Mouse (Mus musculus): ENCODE measurements around the gene Hmcn2. TPM values are rescaled to one million over a fixed set of nuclear protein-coding genes. Genes with fewer than 3 reads are reported as not detected.

Gene Hmcn2
- total RNA-seq, 2 experiments from 2014 or later = 1.7 to 2.9 TPM

DNA sequence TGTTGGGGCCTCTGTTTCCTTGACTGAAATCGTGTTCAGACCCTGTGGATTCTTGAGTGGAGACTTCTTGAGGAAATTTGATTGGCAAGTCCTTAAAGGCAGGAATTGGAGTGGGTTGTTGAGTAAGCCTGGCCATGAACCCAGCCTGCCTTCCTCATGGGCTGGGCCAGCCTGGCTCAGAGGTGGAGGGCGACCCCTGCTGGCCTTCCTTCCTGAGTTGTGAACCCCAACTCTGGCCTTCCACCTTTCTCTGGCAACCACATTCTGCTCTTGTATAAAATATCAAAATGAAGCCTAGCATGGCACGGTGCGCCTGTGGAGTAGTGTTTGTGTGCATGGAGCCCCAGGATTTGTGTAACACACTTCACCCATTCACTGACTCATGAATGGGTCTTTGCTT, 8.5 kb upstream of the Hmcn2 start:
- peak; percentile 43 for DNase-seq

DNA sequence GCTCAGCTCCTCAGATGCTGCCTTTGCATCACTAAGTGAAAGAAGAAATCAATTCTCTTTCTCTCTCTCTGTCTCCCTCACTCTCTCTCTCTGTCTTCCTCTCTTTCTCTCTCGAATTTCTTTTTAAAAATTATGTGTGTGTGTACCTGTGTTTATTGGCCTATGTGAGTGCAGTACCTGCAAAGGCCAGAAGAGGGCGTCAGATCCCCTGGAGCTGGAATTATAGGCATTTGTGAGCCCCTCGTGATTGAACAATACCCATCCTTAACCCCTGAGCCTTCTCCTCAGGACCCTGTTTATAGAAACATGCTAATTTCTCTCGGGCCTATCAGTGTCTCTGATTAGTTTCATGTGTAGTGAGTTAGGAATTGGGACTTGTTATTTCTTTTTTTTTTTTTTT, 6.0 kb upstream of the Hmcn2 start:
- DNase-seq = no peak

DNA sequence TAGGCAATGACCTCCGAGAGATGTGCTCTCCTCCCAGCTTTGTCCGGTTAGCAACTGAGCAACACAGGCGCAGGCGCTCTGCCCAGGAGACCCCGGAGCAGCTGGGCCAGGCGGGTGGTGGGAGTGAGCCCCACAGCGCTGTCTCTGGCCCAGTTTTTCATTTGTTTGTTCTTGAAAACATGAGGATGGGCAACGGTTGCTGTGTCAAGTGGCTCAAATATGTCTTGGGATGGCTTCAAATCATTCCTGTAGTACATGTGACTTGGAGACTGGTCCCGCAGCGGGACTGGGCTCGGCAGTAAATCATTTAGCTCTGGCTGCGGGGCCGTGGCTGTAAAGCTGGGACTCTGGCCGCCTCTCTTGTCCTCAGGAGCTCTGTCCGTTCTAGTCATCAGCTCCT, 4.7 kb upstream of the Hmcn2 start:
- no peak for DNase-seq

DNA sequence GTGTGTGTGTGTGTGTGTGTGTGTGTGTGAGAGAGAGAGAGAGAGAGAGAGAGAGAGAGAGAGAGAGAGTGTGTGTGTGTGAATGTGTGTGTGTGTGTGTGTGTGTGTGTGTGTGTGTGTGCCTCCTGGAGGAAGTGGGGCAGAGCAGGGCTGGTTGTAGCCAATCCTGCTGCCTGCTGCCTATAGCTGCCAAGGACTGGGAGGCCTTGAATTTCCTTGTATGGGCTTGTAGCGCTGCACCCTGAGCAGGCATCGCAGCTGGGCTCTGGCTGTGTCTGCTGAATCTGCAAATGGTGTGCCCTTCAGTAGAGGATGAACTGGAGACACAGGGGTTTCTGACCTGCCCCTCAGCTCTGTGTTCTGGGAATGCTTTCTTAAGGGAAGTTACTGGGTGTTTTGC, 3.9 kb downstream of the Hmcn2 start:
- DNase-seq = peak; percentile 40

DNA sequence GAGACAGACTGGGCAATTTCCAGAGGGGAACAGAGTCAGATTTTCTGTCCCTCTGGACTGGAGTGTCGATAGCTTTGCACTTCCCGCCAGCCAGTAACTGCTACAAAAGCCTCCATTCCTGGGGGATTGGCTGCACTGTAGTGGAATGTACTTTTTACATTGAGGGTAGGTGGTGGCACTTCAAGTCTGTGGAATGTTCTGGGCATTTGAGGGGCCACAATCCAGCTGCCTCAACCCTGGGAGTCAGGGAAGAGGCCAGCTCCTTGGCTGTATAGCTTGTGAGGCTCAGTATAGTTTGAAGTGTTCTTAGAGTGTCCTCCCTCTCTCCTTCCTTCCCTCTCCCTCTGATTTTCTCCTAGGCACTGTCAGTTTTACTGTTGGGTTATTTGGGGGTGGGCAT, 5.0 kb downstream of the Hmcn2 start:
- no peak for DNase-seq

DNA sequence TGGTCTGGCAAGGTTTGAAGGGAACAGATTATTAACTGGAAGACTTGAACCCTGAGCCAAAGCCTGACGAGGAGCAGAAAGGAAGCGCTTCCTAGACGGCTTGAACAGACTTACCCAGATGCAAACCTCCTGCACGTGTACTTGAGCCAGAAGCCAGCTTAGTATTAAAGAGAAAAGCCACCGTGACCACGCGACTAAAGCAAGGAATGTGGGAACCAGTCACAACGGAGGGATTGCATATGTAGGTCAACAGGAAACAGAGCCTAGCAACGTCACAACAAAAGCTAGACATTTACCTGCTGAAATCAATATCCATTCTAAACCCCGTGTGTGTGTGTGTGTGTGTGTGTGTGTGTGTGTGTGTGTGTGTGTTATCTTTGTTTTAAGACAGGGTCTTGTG, 13.0 kb downstream of the Hmcn2 start:
- no peak for DNase-seq

DNA sequence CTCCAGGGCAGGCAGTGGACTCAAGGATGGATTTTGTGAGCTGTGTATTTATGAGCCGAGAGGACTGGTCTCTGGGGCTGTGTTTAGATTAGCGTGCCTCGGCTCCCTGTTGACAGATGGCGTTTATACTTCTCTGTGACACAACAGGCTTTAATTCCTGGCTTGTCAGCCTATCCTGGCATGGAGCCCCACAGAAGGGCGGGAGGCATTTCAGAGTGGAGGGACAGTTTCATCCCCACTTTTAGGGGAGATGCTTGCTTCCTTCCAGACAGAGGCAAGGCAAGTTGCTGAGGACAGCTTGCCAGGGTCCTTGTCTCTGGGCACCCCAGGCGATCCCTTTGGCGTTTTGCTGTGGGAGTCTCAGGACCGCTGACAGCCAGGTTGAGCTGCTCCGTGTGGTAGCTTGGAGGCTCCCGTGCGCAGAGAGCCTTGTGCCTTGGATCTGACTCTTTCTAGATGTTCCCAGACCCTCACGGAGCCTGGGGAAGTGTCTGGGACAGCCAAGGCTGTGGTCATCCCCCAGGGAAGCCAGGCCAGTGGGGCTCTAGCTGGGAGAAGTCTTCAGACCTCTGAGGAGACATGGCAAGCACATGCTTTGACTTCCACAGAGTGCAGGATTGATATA, 23.6 kb downstream of the Hmcn2 start:
- peak; percentile 66 for DNase-seq

DNA sequence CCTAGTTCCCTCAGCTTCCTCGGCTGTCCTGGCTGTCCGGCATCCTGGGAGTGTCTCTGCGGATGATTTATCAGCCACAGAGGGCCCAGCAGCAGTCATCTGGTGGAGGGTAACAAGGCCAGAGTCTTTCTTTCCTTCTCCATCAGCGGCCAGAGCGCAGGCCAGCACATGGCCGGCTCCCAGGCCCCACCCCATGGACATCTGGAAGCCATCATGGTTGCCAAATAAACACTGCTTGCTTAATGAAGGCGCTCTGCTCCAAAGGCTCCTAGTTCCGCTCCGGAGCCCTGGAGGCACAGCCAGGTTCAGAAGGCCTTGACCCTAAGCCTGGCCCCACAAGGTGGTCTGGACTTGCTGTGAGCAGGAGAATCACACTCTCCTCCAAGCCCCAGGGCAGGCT, 25.6 kb downstream of the Hmcn2 start:
- peak; percentile 69 for DNase-seq

DNA sequence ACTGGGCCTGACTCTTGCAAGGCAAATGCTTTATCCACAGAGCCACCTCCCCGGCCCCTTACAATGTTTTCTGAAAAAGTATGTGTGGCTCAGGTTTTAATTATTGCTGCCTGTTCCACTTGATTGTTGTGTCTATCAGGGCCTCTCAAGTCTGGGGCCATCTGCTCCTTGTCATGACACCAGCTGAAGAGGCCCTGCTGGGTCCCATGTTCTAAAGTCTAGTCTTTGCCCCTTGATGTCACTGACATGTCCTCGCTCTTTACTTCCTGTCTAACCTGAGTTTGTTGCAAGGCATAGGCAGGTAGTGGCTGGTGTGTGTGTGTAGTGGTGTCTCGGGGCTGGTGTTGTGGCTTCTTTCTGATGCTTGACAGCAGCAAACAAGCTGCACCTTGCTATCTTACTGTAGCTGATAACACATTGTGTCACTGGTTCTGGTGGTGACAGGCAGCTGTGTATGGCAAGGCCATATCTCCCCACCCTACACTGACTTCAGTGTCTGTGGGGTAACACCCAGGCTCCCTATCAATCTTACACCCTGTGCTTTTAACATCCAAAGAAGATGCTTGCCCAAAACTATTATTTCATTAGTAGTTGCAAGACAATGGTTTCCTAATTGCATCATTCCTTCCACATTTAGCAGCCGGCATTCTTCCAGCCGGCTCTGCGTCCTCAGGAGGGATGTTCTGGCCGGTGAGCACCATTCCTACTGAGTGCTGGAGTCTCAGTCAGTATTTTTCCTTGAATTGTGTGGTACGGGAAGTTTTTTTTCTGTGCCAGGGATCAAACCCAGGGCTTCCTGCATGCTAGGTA, 27.7 kb downstream of the Hmcn2 start:
- peak; percentile 50 for DNase-seq

DNA sequence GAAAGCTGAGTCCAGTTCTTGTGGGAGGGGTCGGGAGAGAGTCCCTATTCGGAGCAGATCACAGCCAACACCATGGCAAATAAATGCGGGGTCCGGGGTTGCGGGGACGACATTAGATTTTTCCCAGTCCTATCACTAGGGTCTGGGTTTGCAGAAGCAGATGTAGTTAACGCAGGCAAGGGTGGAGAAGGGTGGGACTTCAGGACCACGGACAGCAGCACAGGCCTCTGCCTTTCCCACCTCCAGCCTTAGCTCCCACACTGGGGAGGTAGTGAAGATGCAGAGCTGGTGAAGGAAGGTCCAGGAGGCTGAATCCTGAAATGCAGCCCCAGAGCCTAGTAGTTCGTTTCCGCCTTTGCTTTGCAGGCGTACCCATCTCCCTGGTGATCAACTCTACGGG, 31.9 kb downstream of the Hmcn2 start:
- peak; percentile 80 for DNase-seq

DNA sequence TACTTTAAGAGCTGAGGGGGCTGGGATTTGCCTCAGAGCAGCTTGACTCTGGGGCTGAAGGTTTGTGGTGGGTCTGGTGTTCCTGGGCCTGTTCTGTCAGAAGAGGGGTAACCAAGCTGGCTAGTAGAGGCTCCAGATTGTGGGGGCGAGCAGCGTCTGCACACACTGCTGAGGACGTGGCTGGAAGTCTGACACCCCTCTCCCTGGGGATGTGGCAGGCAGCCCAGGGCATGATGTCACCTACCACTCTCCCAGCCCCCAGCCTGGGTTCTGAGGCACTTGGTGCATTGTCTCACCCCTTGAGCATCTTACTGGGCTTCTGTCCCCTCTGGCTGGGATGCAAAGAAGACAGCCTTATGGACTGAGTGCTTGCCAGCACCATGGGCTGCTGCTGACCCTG, 34.2 kb downstream of the Hmcn2 start:
- peak; percentile 79 for DNase-seq

DNA sequence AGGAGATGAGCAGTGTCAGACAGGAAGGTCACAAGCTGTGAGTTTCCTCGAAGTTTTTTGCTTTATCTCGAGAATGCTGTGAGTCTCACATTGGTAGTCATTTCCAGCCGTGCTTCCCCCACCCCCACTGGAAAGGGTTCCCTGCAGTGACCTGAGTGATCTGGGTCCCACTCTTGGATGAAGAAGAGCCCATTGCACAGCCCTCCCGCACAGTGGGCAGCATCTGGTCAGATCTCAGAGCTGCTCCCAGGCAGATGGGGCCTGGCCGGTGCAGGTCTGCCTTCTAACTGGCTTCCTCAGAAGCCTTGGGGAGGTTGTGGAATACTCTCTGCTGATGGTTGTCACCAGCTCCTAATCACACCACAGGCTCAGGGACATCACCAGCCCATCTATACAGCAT, 34.6 kb downstream of the Hmcn2 start:
- no peak for DNase-seq

DNA sequence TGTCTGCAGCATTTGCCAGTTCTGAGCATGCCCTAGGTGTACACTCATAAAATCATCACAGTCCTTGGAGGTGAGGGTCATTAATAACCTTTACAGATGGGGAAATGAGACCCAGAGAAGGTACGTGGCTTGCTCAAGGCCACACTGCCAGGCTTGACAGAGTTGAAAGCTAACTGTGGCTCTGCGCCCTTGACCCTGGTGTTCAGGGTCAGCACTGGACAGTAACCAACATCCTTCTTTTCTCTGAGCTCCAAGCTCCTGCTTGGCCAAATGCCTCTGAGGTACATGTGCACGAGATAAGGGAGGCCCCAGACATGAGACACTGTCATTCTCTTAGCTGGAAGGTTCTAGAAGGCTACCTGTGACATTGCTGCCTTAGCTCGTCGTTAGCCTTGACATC, 42.6 kb downstream of the Hmcn2 start:
- DNase-seq = no peak

DNA sequence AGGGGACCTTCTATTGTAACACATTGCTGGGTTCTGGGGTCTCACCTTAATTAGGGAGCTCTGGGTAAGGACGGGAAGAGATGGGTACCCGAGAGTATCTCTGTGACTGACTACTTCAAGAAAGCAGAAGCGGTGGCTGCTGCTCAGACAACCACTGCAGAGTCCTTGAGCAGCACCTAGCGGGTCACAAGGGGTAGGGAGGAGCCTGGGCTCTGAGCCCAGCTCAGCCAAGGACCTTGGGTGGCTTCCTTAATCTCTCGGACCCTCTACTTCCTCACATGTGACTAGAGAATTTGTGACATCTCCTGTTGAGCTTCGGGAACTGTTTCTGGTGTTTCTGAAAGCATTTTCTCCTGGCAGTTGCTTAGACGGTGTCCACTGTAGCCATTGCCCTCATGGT, 45.1 kb downstream of the Hmcn2 start:
- DNase-seq = no peak

DNA sequence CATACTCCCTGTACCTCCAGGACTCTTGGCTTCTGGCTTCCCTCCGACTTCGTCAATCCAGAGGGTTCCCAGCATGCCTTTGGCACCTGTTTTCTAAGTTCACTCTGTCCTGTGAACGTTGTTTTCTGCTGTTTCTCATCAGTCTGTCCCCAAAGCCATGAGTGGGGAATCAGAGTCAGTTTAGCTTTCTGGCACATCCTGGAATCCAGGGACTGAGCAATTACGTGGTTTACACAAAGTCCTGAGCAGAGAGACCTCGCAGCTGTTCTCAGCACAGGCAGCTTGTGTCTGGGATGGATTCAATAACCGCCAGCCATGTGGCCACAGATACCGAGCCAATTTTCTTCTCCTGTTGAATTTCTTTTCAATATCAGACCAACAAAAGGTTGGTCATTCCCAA, 53.0 kb downstream of the Hmcn2 start:
- no peak for DNase-seq

DNA sequence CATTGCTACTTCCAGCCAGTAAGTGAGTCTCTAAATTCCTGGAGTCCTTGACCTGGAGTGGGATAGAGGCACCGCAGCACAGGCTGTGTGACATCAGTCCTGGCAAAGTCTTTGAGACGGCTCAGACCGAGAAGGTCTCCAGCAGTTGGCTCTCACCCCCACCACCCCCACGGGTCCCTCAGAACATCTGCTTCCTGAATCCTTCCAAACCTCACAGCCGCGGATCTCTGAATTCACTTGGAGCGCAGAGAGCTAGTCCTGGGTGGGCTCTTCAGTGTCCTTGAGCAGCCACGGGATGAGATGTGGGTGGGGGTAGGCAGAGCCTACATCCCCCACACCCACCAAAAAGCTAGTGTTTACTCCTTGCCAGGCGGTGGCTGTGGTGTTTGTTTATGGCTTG, 57.2 kb downstream of the Hmcn2 start:
- DNase-seq = peak; percentile 59

DNA sequence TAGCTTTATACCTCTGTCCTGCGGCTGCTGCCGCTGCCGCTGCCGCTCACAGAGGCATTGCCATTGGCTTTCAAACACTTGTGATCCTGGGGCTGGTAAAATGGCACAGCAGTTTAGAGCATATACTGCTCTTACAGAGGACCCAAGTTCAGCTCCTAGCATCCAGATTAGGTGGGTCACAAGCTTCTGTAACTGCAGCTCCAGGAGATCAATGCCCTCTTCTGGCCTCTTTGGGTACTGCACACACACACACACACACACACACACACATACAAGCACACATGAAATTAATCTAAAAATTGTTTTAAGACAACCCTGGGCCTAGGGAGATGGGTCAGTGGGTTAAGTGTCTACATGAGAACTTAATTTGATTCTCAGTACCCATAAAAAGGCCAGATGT, 58.0 kb downstream of the Hmcn2 start:
- no peak for DNase-seq

DNA sequence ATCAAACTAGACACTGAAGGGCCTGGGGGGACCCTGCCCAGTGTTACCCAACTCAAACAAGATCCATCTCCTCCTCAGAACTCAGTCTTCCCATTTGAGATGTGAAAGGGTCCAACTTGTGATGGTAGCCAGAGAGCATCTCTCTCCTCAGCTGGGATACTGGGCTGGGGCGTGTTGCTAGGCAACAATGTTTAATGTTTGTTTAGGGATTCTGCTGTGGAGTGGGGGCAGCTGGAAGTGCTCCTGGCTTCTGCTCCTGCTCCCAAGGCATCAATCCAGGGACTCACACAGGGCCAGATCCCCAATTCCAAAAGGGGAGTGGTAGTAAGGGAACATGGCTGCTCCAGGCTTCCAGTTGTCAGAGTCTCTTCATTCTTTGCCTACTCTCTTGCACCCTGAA, 60.2 kb downstream of the Hmcn2 start:
- peak; percentile 67 for DNase-seq

DNA sequence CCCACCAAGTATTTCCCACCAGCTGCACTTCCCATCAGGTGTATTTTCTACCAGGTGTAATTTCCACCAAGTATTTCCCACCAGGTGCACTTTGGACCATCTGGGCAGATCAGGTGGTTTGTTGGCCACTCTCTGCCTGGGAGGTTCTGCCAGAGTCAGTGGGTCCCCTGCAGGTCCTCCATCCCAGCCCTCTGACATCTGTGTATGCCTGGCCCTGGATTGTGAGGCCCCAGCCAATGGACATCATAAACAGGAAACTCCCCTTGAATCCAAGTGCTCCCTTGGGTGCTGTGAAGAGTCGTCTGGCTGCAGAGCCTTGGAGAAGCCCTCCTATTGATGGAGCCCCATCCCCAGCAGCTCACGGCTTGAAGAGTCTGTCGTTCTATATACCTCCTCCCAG, 61.8 kb downstream of the Hmcn2 start:
- peak; percentile 19 for DNase-seq

DNA sequence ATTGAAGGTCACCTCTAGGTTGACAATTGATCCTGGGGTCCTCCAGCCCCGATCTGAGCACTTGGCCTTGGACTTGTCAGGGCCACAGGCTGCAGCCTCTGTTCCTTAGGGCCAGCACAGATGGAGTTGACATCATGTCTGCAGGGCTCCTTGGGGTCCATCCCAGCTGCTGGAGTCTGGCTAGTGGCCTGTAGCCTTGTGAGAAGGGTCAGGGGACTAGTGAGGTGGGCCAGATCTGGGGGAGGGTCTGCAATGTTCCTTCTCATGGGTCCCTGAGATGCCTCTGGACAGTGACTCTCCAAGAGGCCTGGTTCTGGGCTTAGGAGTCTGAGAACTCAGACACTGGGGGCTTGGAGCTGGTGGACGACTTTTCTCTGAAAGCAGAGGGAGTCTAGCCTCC, 63.3 kb downstream of the Hmcn2 start:
- peak; percentile 24 for DNase-seq

DNA sequence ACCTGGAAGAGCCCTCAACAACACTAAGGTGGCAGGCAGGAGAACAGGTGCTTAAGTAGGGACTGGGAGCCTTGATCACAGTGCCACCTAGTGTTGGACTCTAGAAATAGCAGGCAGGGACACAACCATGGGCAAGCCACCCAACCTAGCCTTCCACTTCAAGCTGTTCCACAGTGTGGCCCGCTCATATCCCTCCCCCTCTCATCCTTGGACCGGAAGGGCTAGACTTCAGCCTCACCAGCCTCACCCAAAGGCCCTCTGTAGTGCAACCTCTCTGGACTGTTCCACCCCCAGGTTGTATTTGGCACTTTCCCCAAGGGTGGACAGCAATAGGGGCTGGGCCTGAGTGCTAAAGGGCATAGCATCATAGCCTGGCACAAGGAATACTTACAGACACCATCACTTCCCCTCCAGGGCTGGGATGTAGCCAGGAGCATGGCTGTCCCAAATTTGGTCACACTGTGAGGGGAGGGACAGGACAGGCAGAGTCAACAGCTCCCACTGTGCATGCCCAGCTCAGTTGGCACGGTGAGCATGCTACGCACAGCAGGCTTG, 67.2 kb downstream of the Hmcn2 start:
- DNase-seq = peak; percentile 68

DNA sequence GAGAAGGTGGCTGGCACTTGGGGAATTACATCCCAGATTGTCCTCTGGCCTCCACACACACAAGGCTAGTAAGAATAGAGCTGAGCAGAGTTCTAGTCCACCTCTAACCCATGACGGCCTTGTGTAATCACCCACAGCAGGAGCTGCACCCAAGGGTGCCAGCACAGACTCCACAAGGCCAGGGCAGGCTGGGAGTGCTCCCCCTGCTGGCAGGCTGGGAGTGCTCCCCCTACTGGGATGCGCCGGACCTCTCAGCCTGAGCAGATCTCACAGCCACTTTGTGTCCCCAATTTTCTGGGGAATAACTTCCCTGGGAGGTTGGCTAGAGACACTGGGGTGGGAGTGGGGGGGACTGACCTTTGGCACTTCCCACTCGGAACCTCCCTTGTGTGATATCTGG, 68.7 kb downstream of the Hmcn2 start:
- peak; percentile 72 for DNase-seq

DNA sequence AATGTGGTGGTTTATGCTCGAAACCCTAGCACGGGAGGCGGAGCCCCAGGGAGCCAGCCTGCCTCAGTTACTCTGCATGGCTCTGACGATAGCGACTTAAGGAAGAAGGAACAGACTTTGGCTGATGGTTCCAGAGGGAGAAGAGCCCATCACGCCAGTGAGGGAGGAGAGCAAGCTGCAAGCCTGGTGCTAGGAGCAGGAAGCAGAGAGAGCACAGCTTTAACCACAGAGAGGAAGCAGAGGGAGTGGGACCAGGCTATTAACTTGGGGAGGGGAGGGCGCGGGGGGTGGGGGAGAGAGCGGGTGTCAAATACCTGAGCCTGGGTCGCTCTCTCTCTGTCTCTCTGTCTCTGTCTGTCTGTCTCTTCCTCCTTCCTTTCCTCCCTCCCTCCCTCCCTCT, 102.8 kb downstream of the Hmcn2 start:
- DNase-seq = no peak

DNA sequence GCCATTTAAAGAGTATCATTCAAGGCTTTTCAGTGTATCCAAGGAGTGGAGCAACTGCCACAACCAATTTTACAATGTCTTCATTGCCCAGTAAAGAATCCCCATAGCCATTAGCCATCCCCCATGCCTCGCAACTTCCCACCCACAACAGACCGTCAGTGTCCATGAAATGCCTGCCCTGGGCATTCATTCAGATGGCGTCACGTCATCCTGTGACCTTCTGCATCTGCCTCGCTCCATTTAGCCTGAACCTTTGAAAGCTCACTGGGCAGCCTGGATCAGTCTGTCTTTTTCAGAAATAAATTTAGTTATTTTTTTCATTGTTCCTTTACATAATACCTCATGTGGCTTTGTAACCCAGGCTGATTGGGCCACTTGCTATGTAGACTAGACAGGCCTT, 103.8 kb downstream of the Hmcn2 start:
- no peak for DNase-seq
